Mouse (Mus musculus) heart, postnatal 0 days (tissue): ENCODE data around the gene Olfr49.

ENCODE experiments used
- CTCF ChIP-seq: IDR thresholded peaks from 2 replicates; pipeline ENCODE4 v1.5.1; 2016; ENCODE audit warnings: antibody characterized with exemption, control low read depth, low read depth
- EP300 ChIP-seq: IDR thresholded peaks from 2 replicates; pipeline ENCODE4 v1.6.1; 2016; ENCODE audit warnings: antibody characterized with exemption, low read depth

GRCm38 (mm10) chr14:54258131-54258670 lies 26.5 kb downstream of the Olfr49 start:
- TF ChIP-seq CTCF (no peak), EP300 (no peak)
